Mouse (Mus musculus) liver, embryonic 16.5 days (tissue): ENCODE measurements around the gene Pxdc1. TPM values are rescaled to one million over a fixed set of nuclear protein-coding genes. Genes with fewer than 3 reads are reported as not detected.

Experiments
- ATAC-seq: fragments of 200-750 bp; cut with Nextera tagmentation; 2 replicates; pipeline ENCODE4 v1.8.0; 2017; ENCODE audit warnings: low read depth, mild to moderate bottlenecking, moderate number of reproducible peaks, moderate library complexity
- H3K27ac ChIP-seq: fragments of 300-500 bp; sonication (generic); 2 replicates; pipeline ENCODE4 v1.5.1; 2014; ENCODE audit warnings: mild to moderate bottlenecking, low read length
- H3K27me3 ChIP-seq: fragments of 300-500 bp; sonication (generic); 2 replicates; pipeline ENCODE4 v1.6.1; 2014; ENCODE audit warnings: low read depth, low read length, mixed read lengths; ENCODE audit not compliant: control insufficient read depth, insufficient read depth
- H3K36me3 ChIP-seq: fragments of 300-500 bp; sonication (generic); 2 replicates; pipeline ENCODE4 v1.6.1; 2014; ENCODE audit warnings: mild to moderate bottlenecking; ENCODE audit not compliant: control insufficient read depth, insufficient read depth
- H3K4me1 ChIP-seq: fragments of 300-500 bp; sonication (generic); 2 replicates; pipeline ENCODE4 v1.6.1; 2014; ENCODE audit warnings: low read depth, low read length, mixed read lengths; ENCODE audit not compliant: control insufficient read depth
- H3K4me2 ChIP-seq: fragments of 300-500 bp; sonication (generic); 2 replicates; pipeline ENCODE4 v1.6.1; 2014; ENCODE audit warnings: low read depth, low read length, mixed read lengths
- H3K4me3 ChIP-seq: fragments of 300-500 bp; sonication (generic); 2 replicates; pipeline ENCODE4 v1.5.1; 2014; ENCODE audit warnings: low read depth, mild to moderate bottlenecking, low read length
- H3K9ac ChIP-seq: fragments of 300-500 bp; sonication (generic); 2 replicates; pipeline ENCODE4 v1.6.1; 2014; ENCODE audit warnings: low read depth, low read length
- H3K9me3 ChIP-seq: fragments of 300-500 bp; sonication (generic); replicated peaks from 2 replicates; pipeline ENCODE4 v1.6.1; 2016; ENCODE audit warnings: low read length; ENCODE audit not compliant: control insufficient read depth
- WGBS: fragments of 180-500 bp; shearing (Covaris S2); extraction: QIAGEN DNeasy Blood & Tissue Kit; methylation state at CpG from one replicate; pipeline ENCODE4 v1.1.7; 2014; ENCODE audit not compliant: insufficient replicate concordance; 5-methylcytosine and 5-hydroxymethylcytosine counted together
- polyA plus RNA-seq: library from polyadenylated mRNA; unstranded; fragments of >200 nt; fragmentation: Nextera tagmentation; extraction: Ambion mirVana; gene quantifications from 2 replicates; pipeline ENCODE4 v1.2.1, GENCODE M21; 2015

Gene Pxdc1
- polyA plus RNA-seq: 13.7 and 18.3 TPM in 2 replicates

- Histone ChIP-seq H3K36me3 (no peaks in the 10 kb centered on the region), H3K27ac (peak within 1 kb of the TSS; percentile 86), H3K4me3 (peak within 1 kb of the TSS; percentile 64), H3K9ac (peak within 1 kb of the TSS; percentile 64), H3K27me3 (peaks cover 43% of the 10 kb centered on the region), H3K4me2 (peak within 1 kb of the TSS; percentile 54), H3K9me3 (no peaks in the 10 kb centered on the region), H3K4me1 (peaks cover 4% of the 10 kb centered on the region)
- 3% methylated on average over 9 of the region's 9 CpGs for WGBS
- ATAC-seq: peak; percentile 42
These were observed at the start of gene Pxdc1 for GRCm38 (mm10) chr13:34653391-34653790. Gene Pxdc1, minus strand, starts transcription at chr13:34653486.

DNA sequence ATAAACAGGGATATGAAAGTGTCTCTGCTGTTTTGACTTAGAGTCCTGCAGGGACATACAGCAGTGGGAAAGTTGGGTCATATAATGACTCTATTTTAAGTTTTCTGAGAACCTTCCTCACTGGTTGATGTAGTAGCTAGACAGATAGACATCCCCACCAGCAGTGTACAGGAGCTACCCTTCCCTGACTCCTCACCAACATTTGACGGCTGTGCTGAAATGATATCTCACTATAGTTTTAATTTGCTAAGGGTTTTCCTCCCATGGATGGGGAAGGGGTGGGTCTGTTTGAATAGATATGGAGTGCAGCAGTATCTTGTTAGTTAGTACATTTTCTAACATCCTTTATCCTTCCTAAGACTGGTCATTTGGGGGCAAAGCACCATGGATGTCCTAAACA is 47.3 kb upstream of the Pxdc1 start:
- WGBS: 11% methylated on average over 1 of the region's 1 CpGs
- Histone ChIP-seq H3K36me3 (no peaks in the 10 kb centered on the region), H3K4me2 (no peak overlapping the region), H3K4me1 (no peaks in the 10 kb centered on the region), H3K9me3 (no peaks in the 10 kb centered on the region), H3K9ac (no peak overlapping the region), H3K27me3 (no peaks in the 10 kb centered on the region), H3K27ac (no peak overlapping the region), H3K4me3 (no peak overlapping the region)
- no peak for ATAC-seq

DNA sequence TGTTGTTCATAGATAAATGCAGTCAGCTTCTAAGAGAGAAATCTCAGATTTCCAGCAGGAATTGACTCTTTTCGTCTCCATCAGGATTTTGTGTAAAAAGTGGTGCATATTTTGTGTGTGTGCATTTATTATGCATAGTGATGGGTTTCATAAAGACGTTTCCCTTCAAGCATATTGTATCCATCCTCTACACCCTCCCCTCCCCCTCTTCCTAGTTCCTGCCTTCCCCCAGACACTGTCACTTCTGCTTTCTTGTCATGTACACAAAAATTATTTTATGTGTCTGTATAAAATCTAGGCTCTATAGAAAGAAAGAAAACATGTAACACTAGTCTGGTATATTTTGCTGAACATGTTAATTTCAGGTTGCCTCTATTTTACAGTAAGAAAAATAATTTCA is 46.8 kb upstream of the Pxdc1 start:
- H3K27me3 ChIP-seq: no peaks in the 10 kb centered on the region
- WGBS: 39% methylated on average over 2 of the region's 2 CpGs
- no peak overlapping the region for H3K4me3 ChIP-seq
- ATAC-seq: no peak
- no peaks in the 10 kb centered on the region for H3K4me1 ChIP-seq
- no peaks in the 10 kb centered on the region for H3K9me3 ChIP-seq
- H3K27ac ChIP-seq: no peak overlapping the region
- H3K9ac ChIP-seq: no peak overlapping the region
- no peaks in the 10 kb centered on the region for H3K36me3 ChIP-seq
- H3K4me2 ChIP-seq: no peak overlapping the region

DNA sequence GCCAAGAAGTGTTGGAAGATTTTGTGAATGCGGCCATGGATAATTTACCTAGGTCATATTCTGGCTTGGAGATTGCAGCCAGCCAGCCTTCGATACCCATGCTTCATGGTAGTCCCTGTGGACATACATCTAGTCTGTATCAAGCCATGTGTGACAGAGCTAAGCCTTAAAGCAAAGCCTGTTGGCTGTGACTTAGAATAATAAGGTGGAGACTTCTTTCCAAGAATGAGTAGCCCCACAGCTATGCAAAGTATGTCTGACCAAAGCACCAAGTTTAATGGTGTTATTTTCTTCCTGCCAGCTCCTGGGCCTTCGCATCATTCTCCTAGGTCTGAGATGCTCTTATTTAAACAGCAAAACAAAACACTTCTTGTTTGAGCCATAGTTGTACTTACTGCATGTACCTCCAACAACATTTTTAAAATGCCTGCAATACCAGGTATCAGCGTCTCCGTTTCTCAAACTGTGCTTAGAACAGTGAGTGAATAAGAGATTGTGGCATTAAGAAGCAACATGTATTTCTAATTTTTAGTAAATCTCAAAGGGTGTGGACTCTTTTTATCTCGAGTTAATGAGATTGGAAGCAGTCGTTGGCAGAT is 43.5 kb upstream of the Pxdc1 start:
- Histone ChIP-seq H3K27ac (no peak overlapping the region), H3K9ac (no peak overlapping the region), H3K4me2 (no peak overlapping the region), H3K4me1 (no peaks in the 10 kb centered on the region), H3K9me3 (no peaks in the 10 kb centered on the region), H3K27me3 (no peaks in the 10 kb centered on the region), H3K36me3 (no peaks in the 10 kb centered on the region), H3K4me3 (no peak overlapping the region)
- no peak for ATAC-seq
- 66% methylated on average over 7 of the region's 7 CpGs for WGBS

GRCm38 (mm10) chr13:34693111-34693510 is 39.8 kb upstream of the Pxdc1 start:
- no peak overlapping the region for H3K4me2 ChIP-seq
- H3K36me3 ChIP-seq: no peaks in the 10 kb centered on the region
- no peak overlapping the region for H3K4me3 ChIP-seq
- H3K27me3 ChIP-seq: no peaks in the 10 kb centered on the region
- no peak overlapping the region for H3K9ac ChIP-seq
- no peaks in the 10 kb centered on the region for H3K9me3 ChIP-seq
- H3K4me1 ChIP-seq: no peaks in the 10 kb centered on the region
- no peak overlapping the region for H3K27ac ChIP-seq
- 31% methylated on average over 6 of the region's 6 CpGs for WGBS
- no peak for ATAC-seq

- no peak overlapping the region for H3K4me2 ChIP-seq
- H3K9ac ChIP-seq: no peak overlapping the region
- H3K27me3 ChIP-seq: no peaks in the 10 kb centered on the region
- H3K9me3 ChIP-seq: no peaks in the 10 kb centered on the region
- H3K27ac ChIP-seq: no peak overlapping the region
- no peaks in the 10 kb centered on the region for H3K36me3 ChIP-seq
- no peak for ATAC-seq
- H3K4me3 ChIP-seq: no peak overlapping the region
- no peaks in the 10 kb centered on the region for H3K4me1 ChIP-seq
- WGBS: 23% methylated on average over 1 of the region's 1 CpGs
These were observed 37.8 kb upstream of the Pxdc1 start for GRCm38 (mm10) chr13:34691049-34691448.

DNA sequence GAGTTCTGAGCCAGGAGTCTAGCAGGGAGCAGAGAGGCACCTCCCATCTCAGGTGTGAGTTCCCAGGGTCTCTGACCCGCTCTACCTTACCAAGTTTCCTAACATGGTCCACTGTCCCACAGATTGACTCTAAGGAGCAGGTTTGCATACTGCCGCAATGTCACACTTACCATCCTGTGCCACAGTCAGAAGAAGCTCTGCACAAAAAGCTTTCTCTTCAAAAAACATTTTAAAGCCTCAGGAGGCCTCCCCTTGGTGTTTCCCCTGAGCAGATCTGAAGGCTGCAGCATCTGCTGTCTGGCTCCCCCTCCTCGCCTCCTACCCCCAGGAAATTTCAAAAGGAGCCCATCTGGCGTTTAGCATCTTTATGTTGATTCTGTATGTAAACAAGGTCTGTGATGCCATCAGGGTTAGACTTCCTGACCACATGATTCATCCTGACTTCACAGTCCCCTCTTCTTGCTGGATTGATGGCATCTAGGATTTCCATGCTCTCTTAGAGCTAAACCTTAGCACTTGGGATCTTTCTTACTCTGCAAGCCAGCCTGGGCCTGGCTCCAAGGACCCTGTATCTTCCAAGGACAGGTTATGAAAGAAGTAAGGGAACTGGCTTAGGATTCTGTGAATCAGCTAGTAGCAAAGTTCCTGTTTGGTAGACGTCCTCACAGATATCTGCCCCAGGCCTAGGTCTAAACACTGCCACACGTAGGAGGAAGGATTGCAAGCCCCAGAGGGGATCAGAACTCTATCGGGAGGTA is 31.9 kb upstream of the Pxdc1 start:
- Histone ChIP-seq H3K27ac (no peak overlapping the region), H3K4me1 (no peaks in the 10 kb centered on the region), H3K9me3 (no peaks in the 10 kb centered on the region), H3K4me2 (no peak overlapping the region), H3K4me3 (no peak overlapping the region), H3K9ac (no peak overlapping the region), H3K36me3 (no peaks in the 10 kb centered on the region), H3K27me3 (no peaks in the 10 kb centered on the region)
- WGBS: 52% methylated on average over 7 of the region's 7 CpGs
- no peak for ATAC-seq

DNA sequence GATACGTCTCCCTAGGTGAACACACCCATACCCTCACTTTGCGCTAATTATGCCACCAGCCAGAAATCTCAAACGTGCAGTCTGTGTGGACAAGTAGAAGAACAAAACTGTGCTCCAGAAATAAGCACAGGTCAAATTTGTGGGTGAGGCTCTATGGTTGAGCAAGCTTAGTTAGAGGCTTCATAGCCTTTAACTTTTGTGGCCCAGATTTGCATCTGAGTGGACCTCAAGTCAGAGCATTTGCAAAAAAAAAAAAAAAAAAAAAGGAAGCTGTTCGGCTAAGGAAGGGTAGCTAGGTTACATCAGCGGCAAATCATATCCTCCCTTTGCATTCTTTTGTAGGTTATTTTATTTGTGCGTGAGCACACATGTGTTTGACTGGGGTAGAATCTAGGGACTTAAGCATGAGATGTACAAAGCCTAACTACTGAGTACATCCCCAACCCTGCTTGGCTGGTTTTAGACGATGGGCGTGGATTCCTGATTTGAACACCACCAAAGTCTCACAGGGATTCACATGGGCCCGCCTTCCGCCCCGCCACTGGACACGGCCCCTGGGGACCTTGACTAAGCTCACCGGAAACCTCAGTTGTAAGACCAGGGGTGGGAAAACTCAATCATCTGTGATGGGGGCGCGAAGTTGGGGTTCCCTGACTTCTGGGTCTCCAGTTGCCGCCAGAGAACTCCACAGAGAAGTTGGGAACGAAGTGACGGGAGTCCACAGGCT is 30.6 kb upstream of the Pxdc1 start:
- Histone ChIP-seq H3K9ac (no peak overlapping the region), H3K36me3 (no peaks in the 10 kb centered on the region), H3K4me3 (no peak overlapping the region), H3K9me3 (no peaks in the 10 kb centered on the region), H3K27me3 (no peaks in the 10 kb centered on the region), H3K4me1 (no peaks in the 10 kb centered on the region), H3K27ac (no peak overlapping the region), H3K4me2 (no peak overlapping the region)
- no peak for ATAC-seq
- 70% methylated on average over 18 of the region's 18 CpGs for WGBS

- H3K27ac ChIP-seq: no peak overlapping the region
- 64% methylated on average over 9 of the region's 9 CpGs for WGBS
- H3K4me1 ChIP-seq: no peaks in the 10 kb centered on the region
- ATAC-seq: no peak
- no peak overlapping the region for H3K4me2 ChIP-seq
- H3K36me3 ChIP-seq: no peaks in the 10 kb centered on the region
- no peak overlapping the region for H3K4me3 ChIP-seq
- no peak overlapping the region for H3K9ac ChIP-seq
- H3K9me3 ChIP-seq: no peaks in the 10 kb centered on the region
- no peaks in the 10 kb centered on the region for H3K27me3 ChIP-seq
These were observed 30.0 kb upstream of the Pxdc1 start for GRCm38 (mm10) chr13:34683270-34683669.
